Mouse (Mus musculus) heart, embryonic 14.5 days (tissue): ENCODE measurements around the gene Jph3. TPM values are rescaled to one million over a fixed set of nuclear protein-coding genes. Genes with fewer than 3 reads are reported as not detected.

Experiments
- ATAC-seq: fragments of 200-750 bp; cut with Nextera tagmentation; 2 replicates; pipeline ENCODE4 v1.8.0; 2017; ENCODE audit warnings: low read depth, moderate TSS enrichment; ENCODE audit not compliant: insufficient number of reproducible peaks, insufficient read depth, low FRiP score
- H3K27ac ChIP-seq, 2 experiments: fragments of 200-500 bp in 1 of 2; fragments of 300-500 bp in 1 of 2; sonication (generic) in 1 of 2; replicated peaks in 1 of 2; 2 replicates each; pipeline ENCODE4 v1.5.1; 2012 to 2014; ENCODE audit warnings: low read depth in 2 of 2, low read length in 2 of 2, control low read depth in 1 of 2, mild to moderate bottlenecking in 1 of 2, mixed read lengths in 1 of 2; ENCODE audit not compliant: control insufficient read depth in 1 of 2, insufficient read depth in 1 of 2
- H3K27me3 ChIP-seq: fragments of 300-500 bp; sonication (generic); 2 replicates; pipeline ENCODE4 v1.6.1; 2014; ENCODE audit warnings: mild to moderate bottlenecking, low read length, control low read depth; ENCODE audit not compliant: control insufficient read depth, insufficient read depth
- H3K36me3 ChIP-seq: fragments of 300-500 bp; sonication (generic); 2 replicates; pipeline ENCODE4 v1.6.1; 2014; ENCODE audit warnings: mild to moderate bottlenecking, control low read depth, low read length, mixed read lengths; ENCODE audit not compliant: control insufficient read depth, insufficient read depth
- H3K4me1 ChIP-seq, 2 experiments: fragments of 200-500 bp in 1 of 2; fragments of 300-500 bp in 1 of 2; sonication (generic) in 1 of 2; 2 replicates each; pipeline ENCODE4 v1.6.1; 2012 to 2014; ENCODE audit warnings: low read length in 2 of 2, control low read depth in 1 of 2, mixed read lengths in 1 of 2; ENCODE audit not compliant: control insufficient read depth in 2 of 2, insufficient read depth in 2 of 2
- H3K4me2 ChIP-seq: fragments of 300-500 bp; sonication (generic); 2 replicates; pipeline ENCODE4 v1.6.1; 2014; ENCODE audit warnings: mild to moderate bottlenecking, low read length
- H3K4me3 ChIP-seq, 2 experiments: fragments of 200-500 bp in 1 of 2; fragments of 300-500 bp in 1 of 2; sonication (generic) in 1 of 2; 2 replicates each; pipeline ENCODE4 v1.5.1; 2012 to 2014; ENCODE audit warnings: low read length in 2 of 2, mild to moderate bottlenecking in 2 of 2, control low read depth in 1 of 2, low read depth in 1 of 2, moderate library complexity in 1 of 2; ENCODE audit not compliant: control insufficient read depth in 1 of 2, insufficient read depth in 1 of 2
- H3K9ac ChIP-seq: fragments of 300-500 bp; sonication (generic); 2 replicates; pipeline ENCODE4 v1.6.1; 2014; ENCODE audit warnings: mild to moderate bottlenecking, low read length
- H3K9me3 ChIP-seq: fragments of 300-500 bp; sonication (generic); 2 replicates; pipeline ENCODE4 v1.6.1; 2016; ENCODE audit warnings: low read length, control low read depth; ENCODE audit not compliant: control insufficient read depth
- WGBS: fragments of 180-500 bp; shearing (Covaris S2); extraction: QIAGEN DNeasy Blood & Tissue Kit; methylation state at CpG from one replicate; pipeline ENCODE4 v1.1.7; 2014; 5-methylcytosine and 5-hydroxymethylcytosine counted together
- polyA plus RNA-seq: library from polyadenylated mRNA; unstranded; fragments of >200 nt; fragmentation: Nextera tagmentation; extraction: Ambion mirVana; gene quantifications from 2 replicates; pipeline ENCODE4 v1.2.1, GENCODE M21; 2014

The Jph3 gene
- polyA plus RNA-seq, 1 experiment from 2014 or later = 0.18 TPM

DNA sequence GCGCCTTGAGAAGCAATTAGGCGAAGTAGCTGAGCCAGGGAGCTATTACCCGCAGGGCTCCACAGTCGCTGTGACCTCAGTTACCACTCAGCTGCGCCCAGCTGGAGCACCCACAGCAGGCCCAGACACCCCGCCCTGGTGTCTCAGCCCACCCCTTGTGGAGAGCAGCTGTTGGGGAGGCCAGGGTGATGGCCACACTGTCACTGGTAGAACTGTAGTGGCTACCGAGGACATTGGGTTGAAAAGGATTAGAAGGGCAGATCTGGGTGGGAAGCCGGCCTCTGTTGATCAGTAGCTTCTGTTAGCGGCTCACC, 34.2 kb downstream of the Jph3 start:
- H3K9ac ChIP-seq = no peak overlapping the region
- H3K27ac ChIP-seq = no peak overlapping the region
- no peaks in the 10 kb centered on the region for H3K27me3 ChIP-seq
- WGBS = 55% methylated on average over 9 of the region's 9 CpGs
- no peaks in the 10 kb centered on the region for H3K4me1 ChIP-seq
- no peak overlapping the region for H3K4me3 ChIP-seq
- H3K9me3 ChIP-seq = no peaks in the 10 kb centered on the region
- H3K36me3 ChIP-seq = no peaks in the 10 kb centered on the region
- ATAC-seq = no peak
- H3K4me2 ChIP-seq = no peak overlapping the region

DNA sequence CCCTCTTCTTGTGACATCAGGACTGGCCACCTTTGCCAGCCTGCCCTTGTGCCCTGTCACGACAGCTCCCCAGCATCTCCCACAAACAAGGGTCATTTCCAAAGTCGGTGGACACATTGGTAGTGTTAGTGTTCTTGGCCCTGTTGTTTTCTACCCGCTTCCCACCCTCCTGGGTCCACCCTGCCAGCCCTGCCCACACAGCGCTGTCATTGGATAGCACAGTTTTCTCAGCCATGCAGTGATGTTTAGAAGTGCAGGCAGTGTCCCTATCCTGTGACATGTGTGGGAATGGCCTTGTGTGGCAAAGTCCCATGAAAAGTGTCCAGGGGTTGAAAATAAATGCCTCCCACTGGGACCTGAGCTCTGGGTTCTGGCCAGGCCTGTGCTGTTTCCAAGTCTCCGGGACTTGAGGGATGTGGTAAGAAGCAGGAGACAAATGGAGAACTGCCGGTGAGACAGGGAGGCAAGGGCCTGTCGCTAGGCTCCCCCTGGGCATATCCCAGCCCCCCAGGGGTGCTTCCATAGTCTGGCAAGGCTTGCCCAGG, 36.2 kb downstream of the Jph3 start:
- Histone ChIP-seq H3K27ac (no peak overlapping the region), H3K9me3 (no peaks in the 10 kb centered on the region), H3K4me2 (no peak overlapping the region), H3K9ac (no peak overlapping the region), H3K27me3 (no peaks in the 10 kb centered on the region), H3K36me3 (no peaks in the 10 kb centered on the region), H3K4me3 (no peak overlapping the region), H3K4me1 (no peaks in the 10 kb centered on the region)
- no peak for ATAC-seq
- WGBS = 65% methylated on average over 7 of the region's 7 CpGs

DNA sequence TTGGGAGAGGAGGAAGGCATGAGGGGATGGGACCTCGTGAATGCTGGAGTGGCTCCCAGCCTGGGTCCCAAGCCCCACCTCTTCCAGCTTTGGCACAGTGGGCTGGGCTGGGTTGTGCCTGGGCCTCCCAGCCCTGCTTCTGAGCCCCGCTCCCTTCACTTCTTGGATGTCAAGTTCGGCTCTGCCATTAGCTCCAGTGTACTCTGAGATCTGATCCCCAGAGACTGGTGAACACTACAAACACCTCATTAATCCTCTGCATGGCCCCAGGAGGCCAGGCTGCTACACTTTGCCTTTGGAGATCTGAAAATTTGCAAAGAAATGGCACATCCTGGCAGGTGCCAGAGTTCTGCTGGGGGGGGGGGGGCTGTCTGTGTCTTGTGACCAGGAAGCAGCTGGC, 39.7 kb downstream of the Jph3 start:
- no peaks in the 10 kb centered on the region for H3K27me3 ChIP-seq
- H3K4me3 ChIP-seq = no peak overlapping the region
- no peaks in the 10 kb centered on the region for H3K9me3 ChIP-seq
- no peak overlapping the region for H3K4me2 ChIP-seq
- H3K27ac ChIP-seq = no peak overlapping the region
- no peak overlapping the region for H3K9ac ChIP-seq
- ATAC-seq = no peak
- H3K4me1 ChIP-seq = no peaks in the 10 kb centered on the region
- no peaks in the 10 kb centered on the region for H3K36me3 ChIP-seq
- 59% methylated on average over 3 of the region's 3 CpGs for WGBS

DNA sequence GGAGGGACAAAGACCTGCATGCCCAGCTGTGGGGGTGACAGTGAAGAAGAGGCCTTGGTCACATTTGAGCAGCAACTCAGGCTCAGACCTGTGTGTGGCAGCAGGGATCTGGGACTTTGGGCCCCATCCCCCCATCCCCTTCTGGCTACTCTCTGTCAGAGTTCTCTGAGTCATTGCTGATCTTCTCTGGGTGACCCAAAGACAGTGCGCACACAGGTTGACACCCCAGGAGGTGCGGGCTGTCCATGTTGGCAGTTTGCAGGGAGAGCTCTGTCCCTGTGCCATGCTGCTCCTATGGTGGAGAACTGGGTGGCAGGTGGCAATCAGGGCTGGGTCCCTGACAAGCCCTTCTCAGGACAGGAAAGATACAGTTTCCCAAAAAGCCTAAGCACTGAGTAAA, 40.2 kb downstream of the Jph3 start:
- 84% methylated on average over 2 of the region's 2 CpGs for WGBS
- ATAC-seq = no peak

DNA sequence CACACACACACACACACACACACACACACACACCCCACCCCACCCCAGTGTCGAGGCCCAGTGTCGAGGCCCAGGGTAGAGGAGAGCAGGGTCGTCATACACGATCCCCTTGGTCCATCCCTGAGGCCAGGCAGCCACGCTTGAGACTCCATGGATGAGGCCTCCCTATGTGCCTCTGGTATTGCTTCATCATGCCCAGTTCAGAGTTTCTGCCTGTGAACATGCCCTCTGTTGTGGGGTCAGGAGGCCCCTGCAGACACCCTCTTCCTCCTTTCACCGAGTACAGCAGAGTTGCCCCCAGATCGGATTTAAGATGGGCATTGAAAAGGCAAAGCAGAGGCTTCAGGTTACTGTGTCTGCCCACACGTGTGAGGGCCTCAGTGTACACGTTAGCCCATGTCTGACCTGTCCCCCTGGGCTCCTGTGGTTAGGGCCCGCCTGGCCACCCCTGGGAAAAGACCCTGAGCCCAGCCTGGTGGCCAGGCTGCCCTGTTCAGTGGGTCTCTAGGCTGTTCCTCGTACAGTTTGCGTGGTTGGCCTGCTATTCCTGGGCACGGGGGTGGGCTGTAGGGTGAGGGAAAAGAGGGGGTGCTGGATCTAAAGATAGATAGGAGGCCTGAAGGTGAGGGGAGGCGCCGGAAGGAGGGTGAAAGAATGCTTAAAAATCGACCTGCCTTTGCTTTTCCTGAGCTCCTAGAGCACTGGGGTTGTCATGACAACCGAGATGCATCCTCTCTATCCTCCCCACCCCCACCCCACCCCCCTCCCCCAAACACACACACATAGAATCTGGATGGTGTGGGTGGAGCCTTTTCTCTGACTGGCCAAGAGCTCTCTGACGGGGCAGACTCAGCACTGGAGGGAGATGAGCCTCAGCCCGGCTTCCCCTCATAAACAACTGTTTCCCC, 41.7 kb downstream of the Jph3 start:
- 45% methylated on average over 19 of the region's 19 CpGs for WGBS

More for the DNA sequence above, 40.2 kb downstream of the Jph3 start:
- Histone ChIP-seq H3K9ac (no peak overlapping the region), H3K4me2 (no peak overlapping the region), H3K27ac (no peak overlapping the region), H3K36me3 (no peaks in the 10 kb centered on the region), H3K4me3 (no peak overlapping the region), H3K27me3 (no peaks in the 10 kb centered on the region), H3K9me3 (no peaks in the 10 kb centered on the region), H3K4me1 (no peaks in the 10 kb centered on the region)

DNA sequence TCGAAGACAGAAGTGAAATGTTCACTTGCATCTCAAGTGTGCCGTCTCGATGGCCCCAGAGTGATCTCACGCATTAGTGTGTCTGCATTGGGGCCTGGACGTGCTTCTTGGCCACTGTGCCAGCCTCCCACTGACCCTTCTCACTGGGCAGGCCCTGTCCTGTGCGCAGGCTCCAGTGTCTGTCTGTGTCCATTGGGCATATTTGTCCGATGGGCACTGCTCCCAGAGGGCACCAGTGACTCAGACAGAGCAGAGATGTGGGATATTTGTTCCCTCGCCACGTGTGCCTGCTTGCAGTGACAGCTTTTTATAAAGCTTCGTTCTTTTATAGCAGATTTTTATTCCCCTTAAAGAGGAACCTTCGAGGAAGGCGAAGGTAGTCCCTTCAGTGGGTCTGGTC, 44.5 kb downstream of the Jph3 start:
- Histone ChIP-seq H3K4me1 (no peaks in the 10 kb centered on the region), H3K4me3 (no peak overlapping the region), H3K27me3 (no peaks in the 10 kb centered on the region), H3K4me2 (no peak overlapping the region), H3K9ac (no peak overlapping the region), H3K36me3 (no peaks in the 10 kb centered on the region), H3K27ac (no peak overlapping the region), H3K9me3 (no peaks in the 10 kb centered on the region)
- WGBS = 84% methylated on average over 12 of the region's 12 CpGs
- no peak for ATAC-seq

More for the DNA sequence above, 41.7 kb downstream of the Jph3 start:
- H3K4me2 ChIP-seq = no peak overlapping the region
- no peak overlapping the region for H3K4me3 ChIP-seq
- H3K4me1 ChIP-seq = no peaks in the 10 kb centered on the region
- H3K9ac ChIP-seq = no peak overlapping the region
- H3K27ac ChIP-seq = no peak overlapping the region
- no peak for ATAC-seq
- H3K36me3 ChIP-seq = no peaks in the 10 kb centered on the region
- no peaks in the 10 kb centered on the region for H3K9me3 ChIP-seq
- no peaks in the 10 kb centered on the region for H3K27me3 ChIP-seq

DNA sequence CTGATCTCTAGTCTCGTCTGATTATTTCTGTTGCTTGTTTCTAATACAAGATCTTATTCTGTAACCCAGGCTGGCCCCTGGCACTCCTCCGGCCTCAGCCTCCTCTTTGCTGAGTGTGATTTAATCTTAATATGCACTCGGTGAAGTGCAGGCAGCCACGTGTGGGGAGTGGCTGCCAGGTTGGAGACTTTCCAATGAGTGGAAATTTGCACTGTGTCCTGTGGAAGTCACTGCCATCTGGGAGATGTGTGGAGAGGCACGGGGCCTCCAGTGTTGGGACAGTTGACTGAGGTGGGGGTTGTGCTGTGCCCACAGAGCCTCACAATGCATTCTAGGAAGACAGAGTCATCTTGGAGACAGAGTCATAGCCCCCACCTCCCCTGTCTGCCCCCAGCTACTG, 53.1 kb downstream of the Jph3 start:
- Histone ChIP-seq H3K4me3 (no peak overlapping the region), H3K4me1 (peaks cover 23 to 24% of the 10 kb centered on the region in 2 experiments), H3K27me3 (no peaks in the 10 kb centered on the region), H3K4me2 (no peak overlapping the region), H3K36me3 (no peaks in the 10 kb centered on the region), H3K27ac (no peak overlapping the region), H3K9ac (no peak overlapping the region), H3K9me3 (no peaks in the 10 kb centered on the region)
- WGBS = 38% methylated on average over 5 of the region's 5 CpGs
- ATAC-seq = no peak
